Mouse (Mus musculus) frontal cortex, adult 2 months (tissue): ENCODE results near the gene Mafg. TPM values are rescaled to one million over a fixed set of nuclear protein-coding genes. Genes with fewer than 3 reads are reported as not detected.
"Not testable (repeated sequence)": the region's sequence is repeated elsewhere in the genome, so short reads cannot be mapped to it uniquely, and the experiment has no call there.

ENCODE experiments used
- DNase-seq, 2 experiments: peaks; one replicate each; pipeline ENCODE4 v3.0.0; 2022; ENCODE audit warnings: low spot score in 1 of 2; ENCODE audit errors: extremely low spot score in 1 of 2
- polyA plus RNA-seq: library from polyadenylated mRNA; depleted of rRNA; stranded (reverse); fragments of >200 nt; gene quantifications from 2 replicates; pipeline ENCODE4 v1.2.3, GENCODE M21; 2012; rRNA removed

Gene Mafg
- 79.9 and 84.5 TPM in 2 replicates for polyA plus RNA-seq

DNA sequence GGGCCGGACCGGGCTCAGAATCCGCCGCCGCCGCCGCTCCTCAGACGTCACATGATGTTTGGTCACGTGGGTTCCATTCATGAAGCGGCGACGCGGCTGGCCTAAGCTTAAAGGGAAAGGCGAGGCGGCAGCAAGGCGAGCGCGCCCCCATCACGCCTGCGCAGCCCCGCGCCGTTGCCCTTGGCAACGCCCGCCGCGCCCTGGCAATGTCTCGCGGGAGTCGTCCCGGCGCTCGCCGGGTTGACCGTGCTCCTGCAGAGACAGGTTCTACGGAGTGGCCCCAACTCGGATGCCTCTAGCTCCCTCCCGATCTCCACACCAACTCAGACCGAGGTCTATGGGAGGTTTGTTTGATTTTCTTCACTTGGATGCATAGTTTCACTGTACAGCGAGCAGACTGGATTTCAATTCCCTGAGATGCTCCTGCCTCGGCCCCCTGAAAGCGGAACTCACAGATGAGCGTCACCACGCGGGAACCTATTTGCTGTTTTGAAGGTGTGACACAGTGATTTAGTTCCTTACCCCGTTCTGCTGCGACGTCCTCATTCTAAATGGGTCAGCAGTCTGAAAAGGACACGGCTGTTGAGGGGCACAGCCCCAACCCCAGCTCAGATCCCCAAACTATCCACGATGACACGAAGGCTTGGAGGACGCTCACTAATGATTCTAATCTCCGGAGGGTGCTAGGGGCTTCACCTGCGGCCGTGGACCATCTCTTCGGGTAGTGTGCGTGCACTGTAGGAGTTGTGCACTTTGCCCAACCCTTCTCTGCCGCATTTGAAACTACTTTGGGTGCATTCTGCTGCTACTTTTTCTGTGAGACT, at the start of gene Mafg:
Gene Mafg, minus strand, starts transcription at position 81 of the 824 bp plus-strand sequence.
- DNase-seq = peak; percentile 85 to 94

DNA sequence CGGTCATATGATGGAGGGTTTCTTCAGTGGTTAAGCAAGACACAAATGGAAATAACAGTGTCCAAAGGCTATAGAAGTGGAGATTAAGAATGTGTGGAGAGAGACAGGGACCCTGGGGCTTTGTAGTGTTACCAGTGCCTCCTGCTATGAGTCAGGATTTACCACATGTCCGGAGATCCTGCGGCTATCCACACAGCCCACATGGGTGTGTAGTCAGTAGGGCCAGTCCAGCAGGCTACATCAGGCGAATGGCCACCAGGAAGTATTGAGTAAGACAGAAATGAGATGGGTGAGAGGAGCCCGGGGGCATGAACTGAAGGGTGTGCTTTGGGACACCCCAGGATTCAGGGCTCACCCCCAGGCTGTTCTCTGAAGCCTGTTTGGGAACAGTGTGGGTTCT, 49.3 kb upstream of the Mafg start:
- no peak for DNase-seq

DNA sequence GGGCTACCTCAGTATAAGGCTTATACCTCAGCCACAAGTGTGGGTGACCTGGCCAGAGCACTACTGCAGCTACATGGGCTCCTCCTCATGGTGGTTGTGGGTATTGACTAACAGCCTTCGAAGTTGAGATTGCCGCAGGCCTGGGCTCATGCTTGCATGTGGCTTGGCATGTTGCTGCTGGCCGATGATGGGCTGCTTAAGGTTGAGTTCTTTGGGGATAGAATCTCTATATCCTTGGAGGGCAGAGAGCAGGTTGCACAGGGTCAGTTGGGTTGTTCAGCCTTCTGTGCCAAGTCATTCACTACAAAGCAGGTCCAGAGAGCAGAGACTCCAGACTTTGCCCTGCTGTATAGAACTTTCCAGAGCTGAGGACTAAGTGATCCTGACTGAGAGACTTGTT, 46.5 kb upstream of the Mafg start:
- no peak for DNase-seq

DNA sequence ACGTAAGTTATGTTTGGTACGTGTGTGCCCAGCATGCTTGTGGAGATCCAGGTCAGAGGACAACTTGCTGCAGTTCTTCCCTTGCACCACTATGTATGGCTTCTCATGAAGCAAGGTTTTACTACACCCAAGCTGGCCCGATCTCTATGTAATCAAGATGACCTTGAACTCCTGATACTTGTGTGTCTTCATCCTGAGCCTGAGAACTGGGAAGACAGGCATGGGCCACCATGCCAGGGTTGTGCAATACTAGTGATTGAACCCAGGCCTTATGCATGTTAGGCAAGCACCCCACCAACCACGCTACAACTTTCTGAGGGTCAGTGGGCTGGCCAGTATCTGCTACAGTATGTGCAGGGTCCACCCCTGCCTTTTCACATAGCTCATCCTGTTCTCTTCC, 43.6 kb upstream of the Mafg start:
- no peak for DNase-seq

DNA sequence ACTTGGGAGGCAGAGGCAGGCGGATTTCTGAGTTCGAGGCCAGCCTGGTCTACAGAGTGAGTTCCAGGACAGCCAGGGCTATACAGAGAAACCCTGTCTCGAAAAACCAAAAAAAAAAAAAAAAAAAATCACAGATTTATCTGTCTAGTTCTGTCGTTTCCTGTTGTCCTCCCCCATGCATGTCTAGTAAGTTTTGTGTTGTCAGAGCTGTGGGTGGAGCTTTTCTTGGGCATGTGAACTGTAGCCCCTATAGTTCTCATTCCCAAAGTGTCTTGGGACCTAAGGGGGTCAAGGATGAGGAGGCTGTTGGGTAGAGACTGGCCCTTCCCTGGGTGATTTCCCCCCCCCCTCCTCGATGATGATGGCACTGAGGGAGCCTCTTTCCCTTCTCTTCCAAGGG, 42.5 kb upstream of the Mafg start:
- DNase-seq = not testable (repeated sequence)

DNA sequence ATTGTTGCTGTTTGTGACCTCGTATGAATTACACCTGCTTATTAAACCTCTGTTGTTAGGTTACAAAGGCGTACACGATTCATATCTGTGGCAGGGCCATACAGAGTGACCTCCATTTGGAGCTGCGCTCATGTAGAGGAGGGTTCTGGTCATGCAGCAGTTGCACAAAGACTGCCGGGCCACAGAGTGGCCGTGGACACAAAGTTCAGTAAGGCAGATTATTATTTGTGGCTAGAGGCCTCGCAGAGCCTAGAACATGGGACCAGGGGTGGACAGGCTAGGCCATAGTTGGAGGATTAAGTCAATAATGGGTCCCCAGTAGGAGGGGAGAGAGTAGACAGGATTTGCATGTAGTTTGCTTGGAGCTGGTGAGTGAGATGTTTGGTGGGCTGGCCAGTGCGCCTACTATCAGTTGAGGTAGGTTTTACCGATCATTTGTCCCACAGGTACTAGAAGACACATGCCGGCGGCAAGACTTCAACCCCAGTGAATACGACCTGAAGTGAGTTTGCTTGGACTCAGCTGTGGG, 40.3 kb upstream of the Mafg start:
- DNase-seq = no peak

DNA sequence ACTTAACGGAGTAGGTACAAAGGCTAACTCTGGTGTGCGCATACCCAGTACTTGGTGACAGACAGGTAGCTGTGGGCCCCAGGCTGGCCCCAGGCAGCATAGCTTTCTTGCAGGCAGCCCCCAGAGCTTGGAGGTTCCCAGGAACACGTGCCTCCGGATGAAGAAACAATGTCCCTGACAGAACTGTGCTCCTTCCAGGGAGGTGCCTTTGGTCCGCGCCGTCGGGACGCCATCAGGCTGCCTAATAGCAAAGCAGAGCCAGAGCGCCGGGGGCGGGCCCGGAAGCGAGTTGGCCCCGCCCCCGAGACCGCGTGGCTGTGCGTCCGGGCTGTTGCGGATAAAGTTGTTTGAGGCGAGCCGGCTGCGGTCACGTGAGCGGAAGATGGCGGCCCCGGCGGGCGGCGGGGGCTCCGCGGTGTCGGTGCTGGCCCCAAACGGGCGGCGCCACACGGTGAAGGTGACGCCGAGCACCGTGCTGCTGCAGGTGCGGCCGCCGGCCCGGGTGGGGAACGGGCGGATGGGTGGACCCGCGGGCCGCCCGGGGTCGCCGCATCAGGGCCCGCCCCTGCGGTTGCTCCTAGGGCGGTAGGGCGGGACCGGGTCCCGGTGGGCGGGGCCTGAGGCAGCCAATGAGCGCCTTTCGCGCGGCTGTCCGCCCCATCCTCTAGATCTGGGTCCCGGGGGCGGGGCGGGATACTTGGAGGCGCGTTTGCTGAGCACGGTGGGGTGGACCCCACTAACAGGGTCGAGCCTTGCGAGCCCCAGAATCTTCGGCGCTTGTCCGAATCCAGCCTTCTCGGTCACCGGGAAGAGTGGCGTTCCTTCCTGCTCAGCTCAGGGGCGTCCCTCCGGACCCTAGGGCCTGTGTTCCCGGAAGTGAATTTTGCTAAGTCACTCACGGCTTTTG, 39.5 kb upstream of the Mafg start, which contains the start of gene Aspscr1:
Gene Aspscr1, plus strand, starts transcription at position 287 of the 907 bp plus-strand sequence.
- peak; percentile 83 to 92 for DNase-seq

DNA sequence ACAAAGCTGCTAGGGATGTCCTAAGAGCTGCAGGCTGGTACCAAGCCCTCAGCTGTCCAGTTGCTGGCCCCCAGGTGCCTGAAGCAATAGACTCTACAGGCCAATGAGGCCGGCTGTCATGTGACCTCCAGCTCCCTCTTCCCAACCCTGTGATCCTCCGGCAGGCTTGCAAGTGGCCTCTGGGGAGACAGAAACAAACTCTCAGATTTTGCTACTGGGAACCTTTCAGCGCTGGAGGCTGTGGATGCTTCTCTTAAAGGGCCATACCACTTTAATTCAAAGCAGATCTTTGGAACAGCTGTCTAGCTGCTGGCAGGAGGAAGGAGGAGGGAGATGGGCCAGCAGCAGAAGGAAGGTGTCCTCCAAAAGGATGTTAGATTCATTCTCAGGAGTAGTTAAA, 33.2 kb upstream of the Mafg start:
- no peak for DNase-seq

DNA sequence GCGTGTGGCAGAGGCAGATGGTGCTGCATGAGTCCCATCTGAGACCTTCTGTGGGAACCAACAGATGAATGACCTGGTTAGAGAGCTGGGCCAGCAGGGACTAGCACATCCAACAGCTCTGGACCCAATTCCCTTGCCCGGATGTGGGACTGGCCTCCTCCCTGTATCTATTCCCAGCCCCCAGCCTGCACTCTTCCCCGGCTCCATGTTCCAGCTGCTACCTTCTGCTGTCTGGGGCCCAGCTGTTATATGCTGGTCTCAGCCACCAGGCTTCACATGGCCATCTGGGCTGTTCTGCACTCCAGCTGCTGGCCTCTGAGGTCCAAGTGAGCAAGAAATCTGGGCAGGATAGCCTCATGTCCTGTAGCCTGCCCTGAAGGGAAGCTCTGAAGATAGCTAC, 32.0 kb upstream of the Mafg start:
- no peak for DNase-seq

DNA sequence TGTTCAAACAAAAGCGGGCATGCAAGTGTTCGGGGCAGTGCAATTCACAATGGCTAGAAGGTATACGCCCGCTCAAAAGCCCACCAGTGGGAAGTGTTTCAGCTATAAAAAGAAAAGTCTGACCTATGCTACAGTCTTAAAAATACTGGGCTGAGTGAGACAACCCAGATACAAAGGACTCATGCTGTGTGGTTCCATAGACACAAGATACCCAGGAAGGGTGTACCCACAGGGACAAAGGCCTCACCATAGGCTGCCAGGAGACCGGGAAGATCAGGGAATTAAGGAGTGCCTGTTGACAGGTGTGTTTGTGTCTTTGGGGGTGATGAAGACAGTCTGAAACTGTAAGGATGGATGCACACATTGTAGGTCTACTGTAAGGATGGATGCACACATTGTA, 30.3 kb upstream of the Mafg start:
- DNase-seq = no peak

DNA sequence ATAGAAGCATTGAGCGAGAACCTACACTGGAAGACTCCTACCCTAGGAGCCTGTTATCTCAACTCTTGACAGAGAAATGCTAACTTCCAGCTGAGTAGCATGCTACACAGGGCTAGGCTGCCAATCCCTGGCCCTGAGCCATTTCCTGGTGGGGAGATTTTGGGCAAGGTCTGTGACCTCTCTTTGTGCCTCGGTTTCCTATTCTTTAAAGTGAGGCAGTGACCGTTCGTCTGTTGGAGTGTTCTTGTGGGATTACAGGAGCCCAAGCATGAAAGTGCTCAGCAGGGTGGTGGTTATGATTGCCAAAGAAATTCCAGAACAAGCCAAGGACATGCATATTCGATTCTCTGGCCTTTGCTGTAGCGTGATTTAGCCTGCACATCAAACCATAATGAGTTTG, 29.4 kb upstream of the Mafg start:
- DNase-seq = no peak

DNA sequence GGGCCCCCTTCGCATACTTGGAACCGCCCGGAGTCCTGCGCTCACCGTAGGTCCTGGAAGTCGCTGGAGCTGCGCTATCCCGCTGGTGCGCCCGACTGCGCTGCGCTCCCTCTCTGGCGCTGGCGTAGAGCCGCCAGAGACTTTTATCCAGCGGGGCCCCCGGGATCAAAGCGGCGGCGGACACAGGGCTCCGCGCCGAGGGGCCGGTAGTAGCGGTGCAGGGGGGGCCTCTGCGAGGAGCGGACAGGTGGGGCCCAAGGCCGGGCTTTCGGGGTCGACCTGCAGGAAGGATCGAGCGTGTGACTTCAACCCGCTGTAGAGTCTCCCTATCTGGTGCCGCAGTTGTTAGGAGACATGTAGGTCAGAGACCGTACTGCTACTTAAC, 27.7 kb upstream of the Mafg start, which contains the start of gene Notum:
Gene Notum, minus strand, starts transcription at position 100 of the 385 bp plus-strand sequence.
- DNase-seq = no peak

DNA sequence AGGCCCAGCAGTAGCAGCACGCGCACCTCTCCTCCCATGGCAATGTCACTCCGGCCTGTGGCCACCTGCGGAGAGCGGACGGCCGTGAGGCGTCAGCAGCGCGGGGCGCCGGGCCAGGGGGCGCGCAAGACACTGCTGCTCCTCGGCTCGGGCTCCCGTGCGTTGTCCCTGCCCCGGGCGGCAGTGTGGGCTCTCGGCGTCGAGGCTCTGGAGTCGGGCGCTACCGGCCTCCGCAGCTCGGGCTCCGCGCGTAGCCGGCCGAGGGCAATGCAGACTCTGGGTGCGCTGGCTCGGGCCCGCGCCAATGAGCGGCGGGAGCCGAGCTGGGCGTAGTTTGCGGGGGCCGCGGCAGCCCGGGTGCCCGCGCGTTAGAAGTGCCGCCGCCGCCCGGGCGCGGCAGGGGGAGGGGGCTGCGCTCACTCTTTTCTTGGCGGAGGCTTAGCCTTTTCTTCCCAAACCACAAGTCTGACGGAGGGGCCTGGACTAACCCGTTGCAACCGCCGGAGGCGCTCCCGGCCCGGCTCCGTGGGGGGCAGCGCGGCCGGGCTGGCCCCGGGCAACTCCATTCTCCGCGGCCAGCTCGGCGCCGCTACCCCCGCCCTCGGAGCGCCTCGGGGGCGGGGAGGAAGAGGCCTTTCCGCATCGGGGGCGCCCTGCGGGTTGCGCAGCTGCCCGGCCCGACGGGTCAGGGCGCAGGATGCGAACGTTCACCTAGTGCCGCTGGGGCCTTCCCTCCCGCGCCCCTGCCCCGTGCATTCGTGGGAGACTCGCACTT, 27.1 kb upstream of the Mafg start:
- no peak for DNase-seq

DNA sequence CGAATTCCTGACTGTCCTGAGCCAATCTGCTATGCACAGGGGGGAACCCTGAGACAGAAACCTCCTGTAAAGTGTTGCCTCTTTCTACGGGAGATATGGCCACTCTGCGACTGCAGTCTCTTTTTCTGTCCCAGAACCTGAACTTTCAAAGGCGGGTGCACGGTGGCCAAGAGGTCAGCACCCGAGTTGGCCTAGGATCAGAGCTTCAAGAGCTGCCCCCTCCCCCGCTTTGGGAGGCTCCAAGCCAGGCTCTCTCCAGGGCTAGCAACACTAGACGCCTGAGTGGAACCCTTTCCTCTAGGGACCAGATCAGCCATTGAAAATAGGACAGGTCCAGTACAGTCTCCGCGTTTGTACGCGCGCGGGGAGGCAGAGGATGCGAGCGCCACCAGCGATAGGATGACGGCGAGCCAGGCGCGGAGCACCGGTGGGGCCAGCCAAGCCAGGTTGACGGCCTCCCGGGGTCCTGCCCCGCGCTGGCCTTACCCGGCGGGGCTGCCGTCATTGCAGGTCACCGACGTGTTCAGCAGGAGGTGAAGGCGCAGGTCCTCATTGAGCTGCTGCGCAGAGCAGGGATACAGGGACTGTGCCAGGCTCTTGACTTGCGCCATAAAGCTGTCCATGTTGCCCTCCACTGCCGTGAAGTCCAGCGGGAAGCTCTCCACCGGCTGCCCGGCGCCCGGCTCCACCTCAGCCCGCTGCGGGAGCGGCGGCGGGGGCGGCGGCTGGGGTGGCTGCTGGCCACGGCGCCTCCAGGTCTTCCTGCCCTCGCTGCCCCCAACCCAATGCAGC, 26.3 kb upstream of the Mafg start:
- no peak for DNase-seq

DNA sequence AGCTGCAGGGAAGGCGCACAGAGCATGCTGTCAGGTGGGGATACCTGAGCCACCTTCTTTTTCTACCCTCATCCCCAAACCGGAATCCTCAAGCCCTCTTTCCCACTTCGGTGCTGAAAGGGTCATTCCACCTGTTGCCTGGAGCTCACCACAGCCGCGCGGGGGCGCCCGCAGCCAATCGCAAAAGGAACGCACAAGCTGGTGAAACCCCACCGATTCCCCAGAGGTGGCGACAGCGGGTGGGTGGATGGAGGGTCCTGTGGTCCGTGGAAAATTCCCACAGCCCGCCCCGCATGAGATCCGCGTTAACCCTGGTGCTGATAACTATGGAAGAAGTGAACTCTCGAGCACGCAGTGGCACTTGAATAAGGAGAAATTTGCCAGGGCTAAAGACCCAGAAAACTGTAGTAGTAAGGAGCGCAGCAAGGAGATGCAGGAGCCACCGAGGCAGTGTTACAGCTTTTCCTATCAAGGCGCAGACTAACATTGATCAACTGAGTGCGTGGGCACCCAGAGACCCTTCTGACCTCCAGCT, 25.5 kb upstream of the Mafg start:
- DNase-seq = peak; percentile 33 to 79

DNA sequence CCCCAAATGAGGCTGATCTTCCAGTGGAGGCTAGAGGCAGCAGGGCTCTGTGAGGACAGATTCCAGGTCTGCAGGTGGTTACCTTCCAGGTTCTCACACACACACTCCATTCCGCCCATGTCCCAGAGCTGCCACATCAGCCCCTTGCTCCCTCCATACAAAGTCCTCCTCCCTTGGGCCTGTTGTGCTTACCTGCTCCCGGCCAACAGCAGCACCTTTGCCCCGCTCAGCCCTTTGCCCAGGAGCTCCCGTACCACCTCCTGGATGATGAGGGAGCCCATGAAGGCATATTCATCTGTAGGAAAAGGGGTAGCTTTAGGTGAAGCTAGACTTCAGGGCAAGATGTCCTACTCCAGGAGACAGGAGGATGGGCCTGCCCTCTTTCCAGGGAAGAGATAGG, 23.9 kb upstream of the Mafg start:
- DNase-seq = no peak

DNA sequence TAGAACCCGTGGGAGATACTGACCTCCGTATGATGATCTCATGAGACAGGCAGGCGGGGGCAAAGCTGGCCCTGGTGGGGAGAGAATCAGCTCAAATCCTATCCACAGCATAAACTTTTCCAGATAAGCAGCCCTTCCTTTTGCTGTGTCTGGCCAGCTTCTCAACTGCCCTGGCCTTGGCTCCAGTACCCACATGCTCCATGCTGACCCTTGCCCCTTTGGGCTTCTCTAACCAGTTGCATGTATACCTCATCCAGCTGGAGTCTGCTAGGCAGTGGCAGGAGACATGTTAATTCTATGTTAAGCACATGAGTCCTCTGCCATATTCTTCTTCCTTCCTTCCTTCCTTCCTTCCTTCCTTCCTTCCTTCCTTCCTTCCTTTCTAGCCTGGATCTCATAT, 21.3 kb upstream of the Mafg start:
- no peak for DNase-seq

DNA sequence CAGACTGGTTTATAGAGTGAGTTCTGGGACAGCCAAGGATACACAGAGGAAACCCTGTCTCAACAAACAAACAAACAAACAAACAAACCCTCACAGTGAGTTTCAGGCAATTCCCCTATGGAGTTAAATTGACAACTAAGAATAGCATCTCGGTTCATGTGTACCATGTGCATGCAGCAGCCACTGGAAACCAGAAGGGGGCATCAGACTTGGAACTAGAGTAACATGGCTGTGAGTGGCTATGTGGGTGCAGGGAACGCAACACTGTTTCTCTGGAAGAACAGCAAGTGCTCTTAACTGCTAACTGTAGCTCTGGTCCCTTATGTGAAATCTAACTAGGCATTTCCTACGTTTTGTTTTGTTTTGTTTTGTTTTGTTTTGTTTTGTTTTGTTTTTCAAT, 18.5 kb upstream of the Mafg start:
- DNase-seq = no peak

DNA sequence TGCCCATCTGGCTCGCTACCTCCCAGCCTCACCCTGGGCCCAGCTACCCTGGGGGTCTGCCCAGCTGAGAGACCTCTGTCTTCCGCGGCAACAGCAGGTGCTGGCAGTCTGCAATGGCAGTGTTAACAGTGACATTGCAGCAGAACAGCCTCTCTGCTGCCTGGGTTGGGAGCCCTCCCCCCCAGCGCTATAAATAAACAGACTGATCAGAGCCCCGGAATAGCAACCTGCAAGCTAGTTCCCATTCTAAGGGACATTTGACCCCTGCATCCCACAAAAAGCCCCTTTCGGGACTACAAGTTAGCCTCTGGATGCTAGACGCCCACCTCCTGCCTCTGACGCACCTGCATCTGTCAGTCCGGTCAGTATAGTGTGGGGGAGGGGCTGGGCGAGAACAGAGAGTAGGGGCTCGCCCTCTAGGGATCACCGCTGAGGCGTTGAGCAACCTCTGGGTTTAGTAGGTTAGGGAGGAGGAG, 14.6 kb upstream of the Mafg start, which contains the start of gene Myadml2:
Gene Myadml2, minus strand, starts transcription at position 158 of the 476 bp plus-strand sequence.
- DNase-seq = peak in 1 of 2 experiments; percentile 57
